Mouse (Mus musculus): ENCODE measurements around the gene Terf2ip. TPM values are rescaled to one million over a fixed set of nuclear protein-coding genes. Genes with fewer than 3 reads are reported as not detected.

Gene Terf2ip
- polyA plus RNA-seq (2016; fragmentation: Nextera tagmentation; extraction: Ambion mirVana), result 40.9 and 41.6 TPM in 2 replicates

- Histone ChIP-seq H3K36me3 (peaks cover 21% of the 10 kb centered on the region), H3K9me3 (no peaks in the 10 kb centered on the region), H3K4me1 (peaks cover 21% of the 10 kb centered on the region), H3K27me3 (no peaks in the 10 kb centered on the region), H3K4me3 (peak within 1 kb of the TSS; percentile 93), H3K27ac (replicated peaks) (peak within 1 kb of the TSS; percentile 80), H3K9ac (replicated peaks) (peak within 1 kb of the TSS; percentile 97), H3K4me2 (replicated peaks) (peak within 1 kb of the TSS; percentile 95)
- peak; percentile 95 for ATAC-seq (ENCODE audit: low FRiP score, low read depth)
- WGBS, result under 1% methylated on average over 61 of the region's 61 CpGs
Measured at GRCm38 (mm10) chr8:112010997-112011815, at the start of gene Terf2ip, which contains the start of gene Kars. TSS of gene Terf2ip (plus strand) at chr8:112011398. TSS of gene Kars (minus strand) at chr8:112011323.

- Histone ChIP-seq H3K9me3 (no peaks in the 10 kb centered on the region), H3K4me2 (replicated peaks) (no peak overlapping the region), H3K9ac (replicated peaks) (no peak overlapping the region), H3K36me3 (peaks cover 14% of the 10 kb centered on the region; the same call in 1 of the 2 replicates), H3K27me3 (no peaks in the 10 kb centered on the region), H3K4me1 (no peaks in the 10 kb centered on the region), H3K27ac (replicated peaks) (no peak overlapping the region), H3K4me3 (no peak overlapping the region)
- ATAC-seq (ENCODE audit: low FRiP score, low read depth), result no peak
- WGBS, result 88% methylated on average over 1 of the region's 1 CpGs
Measured at GRCm38 (mm10) chr8:111962589-111962988, 48.6 kb upstream of the Terf2ip start.

GRCm38 (mm10) chr8:111963091-111963490 is 48.1 kb upstream of the Terf2ip start:
- no peaks in the 10 kb centered on the region for H3K27me3 ChIP-seq
- no peak overlapping the region for H3K27ac ChIP-seq (replicated peaks)
- WGBS, result 68% methylated on average over 10 of the region's 10 CpGs
- no peak overlapping the region for H3K4me3 ChIP-seq
- H3K9me3 ChIP-seq, result no peaks in the 10 kb centered on the region
- H3K4me1 ChIP-seq, result no peaks in the 10 kb centered on the region
- H3K36me3 ChIP-seq, result peaks cover 9% of the 10 kb centered on the region; the same call in 1 of the 2 replicates
- no peak overlapping the region for H3K9ac ChIP-seq (replicated peaks)
- ATAC-seq (ENCODE audit: low FRiP score, low read depth), result no peak
- H3K4me2 ChIP-seq (replicated peaks), result no peak overlapping the region

GRCm38 (mm10) chr8:111963546-111963945 is 47.7 kb upstream of the Terf2ip start:
- 77% methylated on average over 4 of the region's 4 CpGs for WGBS
- H3K9ac ChIP-seq (replicated peaks), result no peak overlapping the region
- no peaks in the 10 kb centered on the region for H3K4me1 ChIP-seq
- no peaks in the 10 kb centered on the region for H3K27me3 ChIP-seq
- H3K27ac ChIP-seq (replicated peaks), result no peak overlapping the region
- no peaks in the 10 kb centered on the region for H3K9me3 ChIP-seq
- H3K4me3 ChIP-seq, result no peak overlapping the region
- peaks cover 9% of the 10 kb centered on the region; the same call in 1 of the 2 replicates for H3K36me3 ChIP-seq
- H3K4me2 ChIP-seq (replicated peaks), result no peak overlapping the region
- no peak for ATAC-seq (ENCODE audit: low FRiP score, low read depth)

GRCm38 (mm10) chr8:111964351-111964750 is 46.8 kb upstream of the Terf2ip start:
- Histone ChIP-seq H3K9ac (replicated peaks) (no peak overlapping the region), H3K27ac (replicated peaks) (no peak overlapping the region), H3K9me3 (no peaks in the 10 kb centered on the region), H3K4me2 (replicated peaks) (no peak overlapping the region), H3K4me3 (no peak overlapping the region), H3K27me3 (no peaks in the 10 kb centered on the region), H3K4me1 (no peaks in the 10 kb centered on the region), H3K36me3 (peaks cover 4% of the 10 kb centered on the region; the same call in 1 of the 2 replicates)
- WGBS, result 71% methylated on average over 5 of the region's 5 CpGs
- no peak for ATAC-seq (ENCODE audit: low FRiP score, low read depth)

GRCm38 (mm10) chr8:111964849-111965561 is 46.2 kb upstream of the Terf2ip start:
- no peak overlapping the region for H3K4me2 ChIP-seq (replicated peaks)
- H3K4me3 ChIP-seq, result no peak overlapping the region
- no peak overlapping the region for H3K27ac ChIP-seq (replicated peaks)
- H3K9ac ChIP-seq (replicated peaks), result no peak overlapping the region
- no peaks in the 10 kb centered on the region for H3K9me3 ChIP-seq
- no peaks in the 10 kb centered on the region for H3K27me3 ChIP-seq
- H3K36me3 ChIP-seq, result no peaks in the 10 kb centered on the region
- 83% methylated on average over 7 of the region's 7 CpGs for WGBS
- H3K4me1 ChIP-seq, result no peaks in the 10 kb centered on the region
- no peak for ATAC-seq (ENCODE audit: low FRiP score, low read depth)

GRCm38 (mm10) chr8:111967246-111967870 is 43.8 kb upstream of the Terf2ip start:
- peaks cover 7% of the 10 kb centered on the region for H3K36me3 ChIP-seq
- no peaks in the 10 kb centered on the region for H3K4me1 ChIP-seq
- no peaks in the 10 kb centered on the region for H3K27me3 ChIP-seq
- H3K4me2 ChIP-seq (replicated peaks), result no peak overlapping the region
- no peak for ATAC-seq (ENCODE audit: low FRiP score, low read depth)
- H3K9me3 ChIP-seq, result no peaks in the 10 kb centered on the region
- H3K9ac ChIP-seq (replicated peaks), result no peak overlapping the region
- no peak overlapping the region for H3K4me3 ChIP-seq
- H3K27ac ChIP-seq (replicated peaks), result no peak overlapping the region
- WGBS, result 90% methylated on average over 5 of the region's 5 CpGs

- ATAC-seq (ENCODE audit: low FRiP score, low read depth), result no peak
- Histone ChIP-seq H3K9me3 (no peaks in the 10 kb centered on the region), H3K27me3 (no peaks in the 10 kb centered on the region), H3K9ac (replicated peaks) (no peak overlapping the region), H3K27ac (replicated peaks) (0 out of 2 replicates have a peak overlapping the region, but pooled peaks have one; percentile 3), H3K36me3 (peaks cover 14% of the 10 kb centered on the region), H3K4me3 (no peak overlapping the region), H3K4me2 (replicated peaks) (no peak overlapping the region), H3K4me1 (no peaks in the 10 kb centered on the region)
- WGBS, result 79% methylated on average over 10 of the region's 10 CpGs
Measured at GRCm38 (mm10) chr8:111968541-111968940, 42.7 kb upstream of the Terf2ip start.

- Histone ChIP-seq H3K4me3 (no peak overlapping the region), H3K27me3 (no peaks in the 10 kb centered on the region), H3K9ac (replicated peaks) (no peak overlapping the region), H3K36me3 (peaks cover 18% of the 10 kb centered on the region), H3K4me2 (replicated peaks) (no peak overlapping the region), H3K27ac (replicated peaks) (0 out of 2 replicates have a peak overlapping the region, but pooled peaks have one; percentile 3), H3K4me1 (no peaks in the 10 kb centered on the region), H3K9me3 (no peaks in the 10 kb centered on the region)
- no peak for ATAC-seq (ENCODE audit: low FRiP score, low read depth)
- WGBS, result 17% methylated on average over 5 of the region's 5 CpGs
Measured at GRCm38 (mm10) chr8:111968991-111969390, 42.2 kb upstream of the Terf2ip start.

GRCm38 (mm10) chr8:111974138-111974537 is 37.1 kb upstream of the Terf2ip start:
- no peak overlapping the region for H3K27ac ChIP-seq (replicated peaks)
- no peak overlapping the region for H3K4me2 ChIP-seq (replicated peaks)
- no peak overlapping the region for H3K4me3 ChIP-seq
- no peak for ATAC-seq (ENCODE audit: low FRiP score, low read depth)
- H3K36me3 ChIP-seq, result peaks cover 56% of the 10 kb centered on the region
- H3K9me3 ChIP-seq, result no peaks in the 10 kb centered on the region
- H3K9ac ChIP-seq (replicated peaks), result no peak overlapping the region
- whole genome bisulfite sequencing, result 97% methylated on average over 12 of the region's 12 CpGs
- H3K4me1 ChIP-seq, result no peaks in the 10 kb centered on the region
- H3K27me3 ChIP-seq, result no peaks in the 10 kb centered on the region

GRCm38 (mm10) chr8:111975706-111976105 is 35.5 kb upstream of the Terf2ip start:
- Histone ChIP-seq H3K27ac (replicated peaks) (no peak overlapping the region), H3K4me3 (no peak overlapping the region), H3K9me3 (no peaks in the 10 kb centered on the region), H3K27me3 (no peaks in the 10 kb centered on the region), H3K4me2 (replicated peaks) (no peak overlapping the region), H3K36me3 (peaks cover 54% of the 10 kb centered on the region), H3K9ac (replicated peaks) (no peak overlapping the region), H3K4me1 (no peaks in the 10 kb centered on the region)
- ATAC-seq (ENCODE audit: low FRiP score, low read depth), result no peak
- 94% methylated on average over 2 of the region's 2 CpGs for WGBS

GRCm38 (mm10) chr8:111976326-111976725 is 34.9 kb upstream of the Terf2ip start:
- no peak for ATAC-seq (ENCODE audit: low FRiP score, low read depth)
- WGBS, result 80% methylated on average over 2 of the region's 2 CpGs
- H3K27ac ChIP-seq (replicated peaks), result no peak overlapping the region
- H3K27me3 ChIP-seq, result no peaks in the 10 kb centered on the region
- H3K36me3 ChIP-seq, result peaks cover 54% of the 10 kb centered on the region
- H3K4me3 ChIP-seq, result no peak overlapping the region
- H3K4me2 ChIP-seq (replicated peaks), result no peak overlapping the region
- no peaks in the 10 kb centered on the region for H3K4me1 ChIP-seq
- H3K9ac ChIP-seq (replicated peaks), result no peak overlapping the region
- H3K9me3 ChIP-seq, result no peaks in the 10 kb centered on the region

All from midbrain, embryonic 12.5 days (tissue).